Mouse (Mus musculus): Measurements from ENCODE around the gene Tbrg4.

DNA sequence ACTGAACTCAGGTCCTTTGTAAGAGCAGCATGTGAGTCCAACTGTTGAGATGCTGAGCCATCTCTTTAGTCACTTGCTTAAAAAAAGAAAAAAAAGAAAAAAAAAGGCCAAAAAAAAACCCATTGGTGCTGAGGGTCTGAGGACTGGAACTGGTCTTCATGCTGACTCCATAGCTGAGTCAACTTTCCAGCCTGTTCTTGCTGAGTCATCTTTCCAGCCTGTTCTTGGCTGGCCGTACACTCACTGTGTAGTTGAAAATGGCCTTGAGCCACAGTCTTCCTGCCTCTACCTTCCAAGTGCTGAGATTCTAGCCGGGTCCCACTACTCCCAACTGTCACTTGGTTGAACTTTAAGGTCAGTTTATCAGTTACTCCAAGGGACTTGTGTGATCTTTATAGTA lies 40.8 kb upstream of the Tbrg4 start:
- TF ChIP-seq CTCF (conservative IDR thresholded peaks at IDR 0.05; ENCODE audit: low read length) (no peak), NANOG (IDR thresholded peaks at IDR 0.05; ENCODE audit: borderline replicate concordance, low read length) (no peak), POU5F1 (IDR thresholded peaks at IDR 0.05; ENCODE audit: borderline replicate concordance, low read length) (no peak)
